Mouse (Mus musculus) hindbrain, embryonic 14.5 days (tissue): Measurements from ENCODE around the gene Olfr71. TPM values are rescaled to one million over a fixed set of nuclear protein-coding genes. Genes with fewer than 3 reads are reported as not detected.

Source experiments
- ATAC-seq: fragments of 200-750 bp; cut with Nextera tagmentation; 2 replicates; pipeline ENCODE4 v1.8.0; 2017; ENCODE audit warnings: moderate number of reproducible peaks, mild to moderate bottlenecking, moderate TSS enrichment, moderate library complexity; ENCODE audit not compliant: low FRiP score
- DNase-seq: peaks from one replicate; pipeline ENCODE4 v3.0.0-alpha.2; 2015; ENCODE audit warnings: low spot score
- H3K27ac ChIP-seq: fragments of 300-500 bp; sonication (generic); 2 replicates; pipeline ENCODE4 v1.5.1; 2014; ENCODE audit warnings: mild to moderate bottlenecking, moderate library complexity
- H3K27me3 ChIP-seq: fragments of 300-500 bp; sonication (generic); 2 replicates; pipeline ENCODE4 v1.6.1; 2014; ENCODE audit warnings: mild to moderate bottlenecking, low read length, mixed read lengths; ENCODE audit not compliant: control insufficient read depth, insufficient read depth
- H3K36me3 ChIP-seq: fragments of 300-500 bp; sonication (generic); replicated peaks from 2 replicates; pipeline ENCODE4 v1.6.1; 2014; ENCODE audit not compliant: control insufficient read depth, insufficient read depth
- H3K4me1 ChIP-seq: fragments of 300-500 bp; sonication (generic); replicated peaks from 2 replicates; pipeline ENCODE4 v1.6.1; 2014; ENCODE audit warnings: antibody characterized with exemption, low read length, mixed read lengths; ENCODE audit not compliant: control insufficient read depth, insufficient read depth
- H3K4me2 ChIP-seq: fragments of 300-500 bp; sonication (generic); replicated peaks from 2 replicates; pipeline ENCODE4 v1.6.1; 2014; ENCODE audit warnings: mild to moderate bottlenecking, moderate library complexity
- H3K4me3 ChIP-seq: fragments of 300-500 bp; sonication (generic); replicated peaks from 2 replicates; pipeline ENCODE4 v1.5.1; 2014; ENCODE audit warnings: mild to moderate bottlenecking, low read length
- H3K9ac ChIP-seq: fragments of 300-500 bp; sonication (generic); 2 replicates; pipeline ENCODE4 v1.6.1; 2014
- H3K9me3 ChIP-seq: fragments of 300-500 bp; sonication (generic); 2 replicates; pipeline ENCODE4 v1.6.1; 2016; ENCODE audit warnings: low read length; ENCODE audit not compliant: control insufficient read depth
- WGBS: fragments of 180-500 bp; shearing (Covaris S2); extraction: QIAGEN DNeasy Blood & Tissue Kit; methylation state at CpG from one replicate; pipeline ENCODE4 v1.1.7; 2014; 5-methylcytosine and 5-hydroxymethylcytosine counted together
- polyA plus RNA-seq: library from polyadenylated mRNA; unstranded; fragments of >200 nt; fragmentation: Nextera tagmentation; extraction: Ambion mirVana; gene quantifications from 2 replicates; pipeline ENCODE4 v1.2.1, GENCODE M21; 2014

The Olfr71 gene
- polyA plus RNA-seq, 1 experiment from 2014 or later: not detected

- peaks cover 16% of the 10 kb centered on the region for H3K36me3 ChIP-seq
- H3K27me3 ChIP-seq: no peaks in the 10 kb centered on the region
- DNase-seq: no peak
- 94% methylated on average over 1 of the region's 1 CpGs for WGBS
- no peak overlapping the region for H3K9ac ChIP-seq
- no peak overlapping the region for H3K27ac ChIP-seq
- no peak overlapping the region for H3K4me2 ChIP-seq
- no peak for ATAC-seq
- no peaks in the 10 kb centered on the region for H3K9me3 ChIP-seq
- H3K4me1 ChIP-seq: no peaks in the 10 kb centered on the region
- no peak overlapping the region for H3K4me3 ChIP-seq
Measured at GRCm38 (mm10) chr4:43694439-43695248, 15.4 kb downstream of the Olfr71 start.

GRCm38 (mm10) chr4:43693806-43694241, 16.2 kb downstream of the Olfr71 start:
- WGBS: 75% methylated on average over 5 of the region's 5 CpGs
- H3K27ac ChIP-seq: no peak overlapping the region
- H3K9me3 ChIP-seq: no peaks in the 10 kb centered on the region
- H3K4me3 ChIP-seq: no peak overlapping the region
- H3K9ac ChIP-seq: no peak overlapping the region
- H3K4me2 ChIP-seq: no peak overlapping the region
- ATAC-seq (no peak), DNase-seq (no peak)
- H3K27me3 ChIP-seq: no peaks in the 10 kb centered on the region
- H3K4me1 ChIP-seq: no peaks in the 10 kb centered on the region
- H3K36me3 ChIP-seq: peaks cover 25% of the 10 kb centered on the region

GRCm38 (mm10) chr4:43691026-43691425, 19.0 kb downstream of the Olfr71 start:
- DNase-seq (no peak), ATAC-seq (no peak)
- no peak overlapping the region for H3K9ac ChIP-seq
- WGBS: 90% methylated on average over 5 of the region's 5 CpGs
- H3K36me3 ChIP-seq: peaks cover 52% of the 10 kb centered on the region
- H3K4me2 ChIP-seq: no peak overlapping the region
- no peaks in the 10 kb centered on the region for H3K4me1 ChIP-seq
- no peak overlapping the region for H3K4me3 ChIP-seq
- no peaks in the 10 kb centered on the region for H3K9me3 ChIP-seq
- H3K27me3 ChIP-seq: no peaks in the 10 kb centered on the region
- H3K27ac ChIP-seq: no peak overlapping the region

GRCm38 (mm10) chr4:43690021-43690420, 20.0 kb downstream of the Olfr71 start:
- Histone ChIP-seq H3K9ac (no peak overlapping the region), H3K27ac (no peak overlapping the region), H3K4me3 (no peak overlapping the region), H3K4me1 (no peaks in the 10 kb centered on the region), H3K4me2 (no peak overlapping the region), H3K9me3 (no peaks in the 10 kb centered on the region), H3K27me3 (no peaks in the 10 kb centered on the region), H3K36me3 (peaks cover 62% of the 10 kb centered on the region)
- DNase-seq: no peak
- WGBS: 94% methylated on average over 17 of the region's 17 CpGs
- no peak for ATAC-seq

GRCm38 (mm10) chr4:43679416-43680043, 30.5 kb downstream of the Olfr71 start:
- DNase-seq: no peak
- 92% methylated on average over 7 of the region's 7 CpGs for WGBS
- no peaks in the 10 kb centered on the region for H3K9me3 ChIP-seq
- no peak overlapping the region for H3K4me2 ChIP-seq
- no peaks in the 10 kb centered on the region for H3K27me3 ChIP-seq
- H3K4me1 ChIP-seq: no peaks in the 10 kb centered on the region
- H3K36me3 ChIP-seq: peaks cover 100% of the 10 kb centered on the region
- H3K9ac ChIP-seq: no peak overlapping the region
- H3K27ac ChIP-seq: no peak overlapping the region
- H3K4me3 ChIP-seq: no peak overlapping the region
- no peak for ATAC-seq

- WGBS: 93% methylated on average over 6 of the region's 6 CpGs
- Histone ChIP-seq H3K9me3 (no peaks in the 10 kb centered on the region), H3K9ac (no peak overlapping the region), H3K4me3 (no peak overlapping the region), H3K4me2 (no peak overlapping the region), H3K27ac (no peak overlapping the region), H3K36me3 (peaks cover 98% of the 10 kb centered on the region), H3K4me1 (no peaks in the 10 kb centered on the region), H3K27me3 (no peaks in the 10 kb centered on the region)
- ATAC-seq: no peak
- DNase-seq: no peak
Measured at GRCm38 (mm10) chr4:43678541-43678940, 31.5 kb downstream of the Olfr71 start.

GRCm38 (mm10) chr4:43675608-43676007, 34.4 kb downstream of the Olfr71 start:
- H3K36me3 ChIP-seq: peaks cover 68% of the 10 kb centered on the region
- 80% methylated on average over 4 of the region's 4 CpGs for WGBS

GRCm38 (mm10) chr4:43674974-43675373, 35.1 kb downstream of the Olfr71 start:
- H3K9me3 ChIP-seq: no peaks in the 10 kb centered on the region
- peaks cover 30% of the 10 kb centered on the region for H3K4me1 ChIP-seq
- no peak for ATAC-seq
- WGBS: 87% methylated on average over 5 of the region's 5 CpGs
- H3K27ac ChIP-seq: no peak overlapping the region
- H3K4me2 ChIP-seq: no peak overlapping the region
- DNase-seq: no peak
- H3K36me3 ChIP-seq: peaks cover 62% of the 10 kb centered on the region
- H3K4me3 ChIP-seq: no peak overlapping the region
- no peak overlapping the region for H3K9ac ChIP-seq
- no peaks in the 10 kb centered on the region for H3K27me3 ChIP-seq

More at GRCm38 (mm10) chr4:43675608-43676007, 34.4 kb downstream of the Olfr71 start:
- no peaks in the 10 kb centered on the region for H3K9me3 ChIP-seq
- no peak for ATAC-seq
- H3K9ac ChIP-seq: no peak overlapping the region
- peaks cover 24% of the 10 kb centered on the region for H3K4me1 ChIP-seq
- H3K27ac ChIP-seq: no peak overlapping the region
- no peak overlapping the region for H3K4me3 ChIP-seq
- no peak for DNase-seq
- H3K4me2 ChIP-seq: no peak overlapping the region
- H3K27me3 ChIP-seq: no peaks in the 10 kb centered on the region

GRCm38 (mm10) chr4:43673703-43674102, 36.4 kb downstream of the Olfr71 start:
- 78% methylated on average over 8 of the region's 8 CpGs for WGBS
- Histone ChIP-seq H3K9me3 (no peaks in the 10 kb centered on the region), H3K27ac (no peak overlapping the region), H3K27me3 (no peaks in the 10 kb centered on the region), H3K36me3 (peaks cover 49% of the 10 kb centered on the region), H3K4me2 (no peak overlapping the region), H3K9ac (no peak overlapping the region), H3K4me3 (no peak overlapping the region), H3K4me1 (peaks cover 35% of the 10 kb centered on the region)
- ATAC-seq (no peak), DNase-seq (no peak)
